9 mouse cellular contexts compared by ENCODE assay signal in the genomic region with DNA sequence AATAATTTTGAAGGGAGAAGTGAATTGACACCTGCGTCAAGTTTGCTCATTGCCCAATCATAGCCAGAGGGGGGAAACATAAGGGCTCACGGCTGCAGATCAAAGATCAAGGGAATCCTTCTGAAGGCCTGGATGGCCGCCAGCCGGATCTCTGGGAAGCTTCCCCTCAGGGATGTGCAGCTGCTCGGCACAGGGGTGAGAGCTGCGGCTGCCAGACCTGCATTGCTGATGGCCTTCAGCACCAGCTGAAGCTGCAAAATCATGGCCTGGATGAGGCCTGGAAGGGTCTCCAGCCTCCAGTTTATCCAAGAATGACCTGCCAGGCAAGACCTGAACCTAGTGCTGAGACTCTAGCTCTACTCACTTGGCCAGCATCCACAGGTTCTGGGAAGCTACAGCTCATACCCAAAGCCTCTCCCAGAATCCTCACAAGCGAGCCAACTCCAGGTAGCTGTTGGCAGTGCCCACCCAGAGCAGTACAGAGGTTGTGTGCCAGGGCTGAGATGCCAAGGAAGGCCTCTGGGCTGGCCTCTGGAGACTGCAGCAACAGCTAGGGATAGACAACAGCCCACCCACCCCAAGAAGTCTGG.
DNase-seq lines count a peak whose midpoint lies in the region; ATAC-seq and TF ChIP-seq lines count a peak whose summit lies in the region.
"Had no signal": no experiment of that assay in that cellular context is flagged by ENCODE, and none has a peak within 500 bp of the region (broad histone marks: within the 10 kb centered on the region; RNA-seq: fewer than 3 reads in every experiment).

No protein-coding gene starts in this region.

- intact Hi-C loops in left cerebral cortex, adult 2 months (cut with DNase I): no loop called here

- H3K4me1 ChIP-seq in hindbrain, embryonic 15.5 days (replicated peaks): no peaks in the 10 kb centered on the region
- H3K4me1 ChIP-seq in hindbrain, embryonic 11.5 days (replicated peaks; ENCODE audit: control insufficient read depth, insufficient read depth, low read length): no peaks in the 10 kb centered on the region

- peak overlapping the region; percentile 34; the same call in 1 of the 2 replicates for H3K27ac ChIP-seq in hindbrain, embryonic 15.5 days (replicated peaks)
- no peak overlapping the region for H3K27ac ChIP-seq in hindbrain, embryonic 11.5 days (ENCODE audit: low read depth, low read length)
- H3K27ac ChIP-seq in left cerebral cortex, adult 2 months: no peak overlapping the region
- H3K27ac ChIP-seq: lung, embryonic 15.5 days had no signal

- 44% methylated on average over 7 of the region's 7 CpGs for WGBS in hindbrain, embryonic 15.5 days
- WGBS in hindbrain, embryonic 11.5 days: 65% methylated on average over 7 of the region's 7 CpGs

- no peak for DNase-seq in hindbrain, embryonic 11.5 days (ENCODE audit: low spot score)
- peak; percentile 9 for DNase-seq in right cerebral cortex, adult 18-20 months
- DNase-seq in right cerebral cortex, adult 2 months (ENCODE audit: low spot score in 2 of 2): no peak
- peak; percentile 16 to 24 for DNase-seq in cerebellum, postnatal 36 days
- DNase-seq in frontal cortex, adult 2 months (ENCODE audit: extremely low spot score in 1 of 2, low spot score in 1 of 2): no peak
- no peak for DNase-seq in urinary bladder, postnatal 25 days (ENCODE audit: low spot score)
- no peak for DNase-seq in left cerebral cortex, adult 2 months (ENCODE audit: extremely low spot score in 1 of 2, low spot score in 2 of 2)

- H3K4me2 ChIP-seq in hindbrain, embryonic 15.5 days: no peak overlapping the region
- H3K4me2 ChIP-seq in hindbrain, embryonic 11.5 days (replicated peaks; ENCODE audit: low read depth, low read length): no peak overlapping the region
- H3K4me2 ChIP-seq: lung, embryonic 15.5 days had no signal

- no peaks in the 10 kb centered on the region for H3K27me3 ChIP-seq in hindbrain, embryonic 15.5 days
- H3K27me3 ChIP-seq in hindbrain, embryonic 11.5 days (ENCODE audit: control insufficient read depth, insufficient read depth, low read length): no peaks in the 10 kb centered on the region
- H3K27me3 ChIP-seq: lung, embryonic 15.5 days had no signal

- no peak overlapping the region for H3K4me3 ChIP-seq in hindbrain, embryonic 15.5 days
- H3K4me3 ChIP-seq in hindbrain, embryonic 11.5 days (ENCODE audit: low read depth, low read length): no peak overlapping the region
- no peak overlapping the region for H3K4me3 ChIP-seq in left cerebral cortex, adult 2 months
- H3K4me3 ChIP-seq: lung, embryonic 15.5 days had no signal

- H3K9me3 ChIP-seq in hindbrain, embryonic 15.5 days: no peaks in the 10 kb centered on the region
- H3K9me3 ChIP-seq in hindbrain, embryonic 11.5 days (ENCODE audit: control insufficient read depth, low read length): no peaks in the 10 kb centered on the region
- H3K9me3 ChIP-seq: lung, embryonic 15.5 days had no signal

- no peak for ATAC-seq in hindbrain, embryonic 15.5 days (ENCODE audit: low FRiP score, low read depth)
- ATAC-seq in hindbrain, embryonic 11.5 days (ENCODE audit: low FRiP score): no peak

- H3K36me3 ChIP-seq in hindbrain, embryonic 15.5 days: no peaks in the 10 kb centered on the region
- H3K36me3 ChIP-seq in hindbrain, embryonic 11.5 days (ENCODE audit: control insufficient read depth, insufficient read depth, low read length): no peaks in the 10 kb centered on the region
- H3K36me3 ChIP-seq: lung, embryonic 15.5 days had no signal

- no peak for TF ChIP-seq CTCF in left cerebral cortex, adult 2 months (IDR thresholded peaks at IDR 0.05)

- no peak overlapping the region for H3K9ac ChIP-seq in hindbrain, embryonic 15.5 days
- H3K9ac ChIP-seq in hindbrain, embryonic 11.5 days (ENCODE audit: low read depth, low read length): no peak overlapping the region
- H3K9ac ChIP-seq: lung, embryonic 15.5 days had no signal

Comparison
In these comparisons a context has a peak if more than half of its experiments do, and no peak if none do; other contexts are left out.
1. DNase-seq: peak in right cerebral cortex, adult 18-20 months (single experiment) and cerebellum, postnatal 36 days (2 of 2); none in hindbrain, embryonic 11.5 days (single experiment), right cerebral cortex, adult 2 months (0 of 2), frontal cortex, adult 2 months (0 of 2), urinary bladder, postnatal 25 days (single experiment) and left cerebral cortex, adult 2 months (0 of 2).